Mouse (Mus musculus) left cerebral cortex, postnatal 14 days (tissue): Measurements from ENCODE around the gene Morf4l1. TPM values are rescaled to one million over a fixed set of nuclear protein-coding genes. Genes with fewer than 3 reads are reported as not detected.
"Not testable (repeated sequence)": the region's sequence is repeated elsewhere in the genome, so short reads cannot be mapped to it uniquely, and the experiment has no call there.

Experiments used
- DNase-seq, 2 experiments: peaks; one replicate each; pipeline ENCODE4 v3.0.0; 2021 to 2022; ENCODE audit warnings: low spot score in 2 of 2, mixed read lengths in 1 of 2
- intact Hi-C: fragments of 180-260 bp; cut with DNase I; formaldehyde crosslinking; loops from one replicate; pipeline ENCODE4 v1.15.1; 2025
- total RNA-seq, 2 experiments: library from RNA; stranded (reverse); gene quantifications; 2 replicates each; pipeline ENCODE4 v1.2.3; 2021

The Morf4l1 gene
- total RNA-seq, 2 experiments from 2014 or later = 376 to 382 TPM

- intact Hi-C loops = no loop called here
- no peak for DNase-seq
Observed at GRCm38 (mm10) chr9:90122246-90122740, 7.7 kb upstream of the Morf4l1 start.

DNA sequence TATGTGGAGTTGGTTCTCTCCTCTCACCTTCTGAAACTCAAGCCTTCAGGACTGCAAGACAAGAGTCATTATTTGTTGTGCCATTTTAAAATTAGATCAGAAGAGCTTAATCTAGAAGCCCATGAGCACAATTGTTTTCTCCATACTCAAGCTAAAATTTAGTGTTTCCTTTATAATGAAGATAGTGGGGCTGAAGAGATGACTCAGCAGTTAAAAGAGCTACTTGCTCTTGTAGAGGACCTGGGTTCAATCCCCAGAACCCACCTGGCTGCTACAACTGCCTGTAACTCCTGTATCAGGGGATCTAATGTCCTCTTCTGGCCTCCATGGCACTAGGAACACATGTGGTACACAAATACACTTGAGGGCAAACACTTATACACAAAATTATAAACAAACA, 2.7 kb upstream of the Morf4l1 start:
- intact Hi-C loops = no loop called here
- DNase-seq = no peak

DNA sequence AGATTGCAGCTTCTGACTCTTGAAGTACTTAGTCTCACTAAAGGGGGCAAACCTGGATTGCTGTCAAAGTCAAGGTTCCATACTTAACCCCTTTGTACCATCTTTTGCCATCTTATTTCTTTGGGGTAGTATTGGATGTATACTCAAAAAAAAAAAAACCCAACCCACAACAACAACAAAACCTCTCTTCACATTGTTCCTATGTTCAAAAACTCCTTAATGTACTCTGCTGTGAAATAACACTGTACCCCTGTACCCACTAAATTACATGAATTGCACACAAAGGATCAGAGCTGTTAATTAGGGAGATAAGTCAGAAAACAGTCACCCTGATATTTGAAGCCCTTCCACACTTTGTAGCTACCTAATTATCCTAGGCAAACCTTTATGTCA, 730 bp upstream of the Morf4l1 start:
- intact Hi-C loops = no loop called here
- DNase-seq = no peak

DNA sequence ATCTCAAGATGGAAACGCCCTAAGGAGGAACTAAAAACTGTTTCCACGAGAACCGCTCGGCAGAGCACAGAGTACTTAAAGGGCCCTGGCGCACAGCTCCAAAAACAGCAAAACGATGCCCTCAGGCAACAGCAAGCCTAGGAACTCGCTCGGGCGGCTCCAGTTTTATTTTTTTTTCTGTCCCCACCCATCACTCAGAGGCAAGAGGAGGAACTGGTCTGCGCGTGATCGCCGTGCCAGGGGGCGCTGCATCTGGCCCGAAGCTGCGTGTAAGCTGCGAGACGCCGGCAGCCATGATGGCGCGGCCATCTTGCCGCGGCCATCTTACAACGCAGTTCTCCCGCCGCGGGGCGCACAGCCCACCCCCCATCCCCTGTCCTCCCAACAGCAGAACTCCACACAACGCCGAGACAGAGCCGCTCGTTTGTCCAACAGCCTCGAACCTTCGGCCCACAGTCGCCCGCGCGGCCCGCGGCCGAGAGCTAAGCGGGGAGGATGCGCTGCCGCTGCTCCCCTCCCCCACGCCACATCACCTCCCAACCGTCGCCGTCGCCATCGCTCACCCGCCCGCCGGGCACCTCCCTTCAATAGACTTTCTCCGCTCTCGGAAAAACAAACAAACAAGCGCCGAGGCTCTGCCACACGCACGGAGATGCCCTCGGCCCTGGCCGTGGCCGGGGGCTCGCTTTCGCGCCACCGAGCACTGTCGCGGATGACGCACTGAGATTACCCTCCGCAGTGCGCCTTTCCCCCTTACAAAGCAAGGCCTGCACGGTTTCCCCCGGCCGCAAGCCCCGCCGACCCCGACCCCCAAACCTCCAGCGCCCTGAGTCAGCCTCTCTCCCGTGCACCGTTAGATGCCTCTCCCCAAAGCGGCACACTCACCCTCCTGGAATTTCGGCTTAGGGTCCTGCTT, 665 bp downstream of the Morf4l1 start:
- intact Hi-C loops = no loop called here
- peak; percentile 93 to 95 for DNase-seq

DNA sequence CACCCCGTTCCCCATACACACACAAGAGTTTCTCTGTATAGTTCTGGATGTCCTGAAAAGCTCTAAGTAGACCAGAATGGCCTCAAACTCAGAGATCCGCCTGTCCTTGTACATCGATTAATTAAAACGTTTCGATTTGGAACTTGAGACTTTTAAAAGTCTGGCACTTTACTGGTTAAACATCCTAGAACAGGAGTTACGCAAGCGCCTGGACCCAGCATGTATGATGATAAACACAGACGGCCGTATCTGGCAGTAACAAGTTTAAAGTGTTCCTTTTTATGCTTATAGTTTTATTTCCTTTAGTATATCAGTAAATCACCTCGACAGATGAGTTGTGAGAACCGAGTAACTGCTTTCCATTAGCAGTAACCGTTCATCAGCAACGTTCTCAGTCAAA, 1.4 kb downstream of the Morf4l1 start:
- no peak for DNase-seq
- intact Hi-C loops = no loop called here

DNA sequence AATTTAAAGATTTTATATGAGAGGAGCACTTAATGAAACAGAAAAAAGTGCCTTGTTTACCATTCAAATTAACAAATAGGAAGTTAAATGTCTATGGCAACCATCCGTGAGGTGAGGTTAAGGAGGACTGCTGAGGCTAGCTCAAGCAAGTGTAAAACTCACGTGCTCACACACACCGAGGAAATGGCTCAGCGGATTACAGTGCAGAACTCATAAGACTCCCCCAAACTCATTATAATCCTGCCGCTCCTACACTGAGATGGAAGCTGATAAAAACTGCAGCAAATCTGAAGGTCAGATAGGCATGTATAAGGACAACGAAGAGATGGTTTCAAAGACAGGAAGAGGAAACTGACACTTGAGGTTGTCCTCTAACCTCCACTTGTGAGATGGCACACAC, 5.2 kb downstream of the Morf4l1 start:
- intact Hi-C loops = no loop called here
- DNase-seq = no peak

DNA sequence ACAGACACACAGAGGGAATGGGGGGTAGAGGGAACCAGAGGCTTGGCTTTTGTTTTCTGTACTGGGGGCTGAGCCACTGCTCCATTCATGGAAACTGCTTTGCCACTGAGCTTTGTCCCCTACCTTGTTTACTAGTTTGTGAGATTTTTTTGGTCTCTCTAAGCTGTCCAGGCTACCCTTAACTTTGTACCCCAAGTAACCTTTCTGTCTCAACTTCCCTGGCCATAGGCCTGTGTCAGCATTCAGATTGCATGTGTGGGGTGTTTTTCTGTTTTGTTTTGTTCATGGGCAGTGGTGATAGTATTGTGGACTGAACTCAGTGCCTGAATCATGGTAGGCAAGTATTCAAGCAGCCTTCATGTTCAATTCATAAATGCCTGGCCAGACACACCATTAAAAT, 6.3 kb downstream of the Morf4l1 start:
- DNase-seq = no peak
- intact Hi-C loops = no loop called here

DNA sequence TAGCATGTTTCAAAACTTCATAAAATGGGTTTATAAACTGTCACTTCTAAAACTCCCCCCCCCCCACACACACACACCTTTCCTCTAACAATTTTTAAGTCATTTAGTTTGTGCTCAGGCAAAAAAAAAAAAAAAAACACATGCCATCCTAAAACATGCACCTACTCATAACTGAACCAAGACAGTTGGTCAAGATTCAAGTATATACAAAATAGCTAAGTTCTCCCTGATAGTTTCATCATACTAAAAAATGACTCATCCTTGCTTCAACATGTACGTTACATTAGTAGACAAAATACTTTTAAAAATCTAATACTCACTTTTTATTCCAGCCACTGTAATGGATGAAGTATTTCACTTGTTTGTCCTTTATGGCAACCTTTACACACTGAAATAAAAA, 7.7 kb downstream of the Morf4l1 start:
- DNase-seq = no peak
- intact Hi-C loops = no loop called here

DNA sequence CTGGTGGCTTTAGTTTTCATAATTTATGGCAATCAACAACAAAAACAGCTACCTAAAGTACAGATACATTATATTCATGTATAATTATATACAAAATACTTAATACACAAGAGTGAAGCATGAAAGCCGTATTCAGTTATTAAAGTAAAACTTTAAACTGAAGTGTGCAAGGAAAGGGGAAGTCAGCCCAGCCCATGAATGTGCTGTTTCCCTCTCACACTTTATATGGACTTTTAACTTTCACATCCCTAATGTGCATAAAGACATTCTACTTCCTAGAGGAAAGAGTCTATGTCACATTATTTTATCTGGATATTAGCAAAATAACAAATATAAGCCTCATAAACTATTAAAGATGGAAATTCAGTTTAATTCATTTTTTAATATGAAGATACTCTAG, 9.1 kb downstream of the Morf4l1 start:
- intact Hi-C loops = no loop called here
- DNase-seq = no peak

DNA sequence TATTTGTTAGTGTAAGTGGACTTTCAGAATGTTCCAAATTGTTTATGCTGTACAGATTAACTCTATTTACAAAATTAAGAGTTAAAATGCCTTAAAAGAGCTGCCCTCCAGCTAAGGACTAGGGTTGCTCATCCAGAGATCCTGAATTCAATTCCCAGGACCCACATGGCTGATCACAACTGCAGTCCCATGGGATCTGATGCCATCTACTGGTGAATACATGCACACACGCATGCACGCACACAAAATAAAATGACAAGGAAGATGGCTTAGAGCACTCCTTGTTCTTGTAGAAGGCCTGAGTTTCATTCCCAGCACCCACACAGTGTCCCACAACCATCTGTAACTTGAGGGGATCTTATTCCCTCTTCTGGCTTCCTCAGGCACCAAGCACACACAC, 13.8 kb downstream of the Morf4l1 start:
- no peak for DNase-seq
- intact Hi-C loops = no loop called here

DNA sequence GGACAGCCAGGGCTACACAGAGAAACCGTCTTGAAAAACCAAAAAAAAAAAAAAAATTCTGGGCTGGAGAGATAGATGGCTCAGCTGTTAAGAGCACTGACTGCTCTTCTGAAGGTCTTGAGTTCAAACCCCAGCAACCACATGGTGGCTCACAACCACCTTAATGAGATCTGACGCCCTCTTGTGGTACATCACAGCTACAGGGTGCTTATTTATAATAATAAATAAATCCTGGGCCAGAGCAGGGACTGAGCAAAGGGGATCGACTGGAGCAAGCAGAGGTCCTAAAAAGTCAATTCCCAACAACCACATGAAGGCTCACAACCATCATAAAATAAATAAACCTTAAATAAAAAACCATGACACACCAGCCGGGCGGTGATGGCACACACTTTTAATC, 15.6 kb downstream of the Morf4l1 start:
- intact Hi-C loops = no loop called here
- no peak for DNase-seq

GRCm38 (mm10) chr9:90089339-90090104, 25.1 kb downstream of the Morf4l1 start:
- DNase-seq = no peak
- intact Hi-C loops = no loop called here

- intact Hi-C loops = no loop called here
- no peak for DNase-seq
Observed at GRCm38 (mm10) chr9:90087906-90088485, 26.6 kb downstream of the Morf4l1 start.

- intact Hi-C loops = no loop called here
- no peak for DNase-seq
Observed at GRCm38 (mm10) chr9:90084766-90085468, 29.7 kb downstream of the Morf4l1 start.

- DNase-seq = no peak
- intact Hi-C loops = no loop called here
Observed at GRCm38 (mm10) chr9:90084152-90084551, 30.4 kb downstream of the Morf4l1 start.

DNA sequence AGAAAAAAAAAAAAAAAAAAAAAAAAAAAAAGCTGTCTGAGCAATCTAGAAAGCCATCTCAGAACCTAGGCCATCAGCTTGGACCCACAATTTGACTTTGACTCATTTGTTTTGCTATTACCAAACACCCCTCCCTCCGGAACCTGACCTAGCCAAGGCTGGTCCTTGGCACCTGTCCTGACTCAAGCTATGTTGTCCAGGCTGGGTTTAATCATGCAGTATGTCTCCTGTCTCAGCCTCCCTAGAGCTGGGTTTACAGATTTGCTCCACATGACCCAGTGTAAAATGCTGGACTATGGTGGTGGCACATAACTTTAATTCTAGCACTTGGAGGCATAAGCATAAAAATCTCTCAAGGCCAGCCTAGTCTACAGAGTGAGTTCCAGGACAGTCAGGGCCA, 31.6 kb downstream of the Morf4l1 start:
- DNase-seq = no peak
- intact Hi-C loops = no loop called here

DNA sequence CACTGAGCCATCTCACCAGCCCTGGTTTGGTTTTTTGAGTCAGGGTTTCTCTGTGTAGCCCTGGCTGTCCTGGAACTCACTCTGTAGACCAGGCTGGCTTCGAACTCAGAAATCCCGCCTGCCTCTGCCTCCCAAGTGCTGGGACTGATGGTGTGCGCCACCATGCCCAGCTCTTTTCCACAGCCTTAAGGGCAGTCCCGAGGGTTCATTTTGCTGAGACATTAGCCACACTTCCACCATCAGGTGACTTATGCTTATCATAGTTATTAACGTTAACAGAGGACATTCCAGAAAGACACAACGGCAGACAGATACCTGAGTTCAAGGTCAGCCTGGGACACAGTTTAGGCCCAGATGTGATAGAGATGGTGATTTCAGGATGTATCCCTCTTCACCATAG, 32.6 kb downstream of the Morf4l1 start:
- DNase-seq, intact Hi-C loops: not testable (repeated sequence)

GRCm38 (mm10) chr9:90076849-90077461, 37.6 kb downstream of the Morf4l1 start:
- DNase-seq = peak; percentile 43 to 62
- intact Hi-C loops = loop anchor here (2.0 to 10.0 kb wide), 2 partner anchors 102 to 250 kb away; no protein-coding TSS in a partner anchor

DNA sequence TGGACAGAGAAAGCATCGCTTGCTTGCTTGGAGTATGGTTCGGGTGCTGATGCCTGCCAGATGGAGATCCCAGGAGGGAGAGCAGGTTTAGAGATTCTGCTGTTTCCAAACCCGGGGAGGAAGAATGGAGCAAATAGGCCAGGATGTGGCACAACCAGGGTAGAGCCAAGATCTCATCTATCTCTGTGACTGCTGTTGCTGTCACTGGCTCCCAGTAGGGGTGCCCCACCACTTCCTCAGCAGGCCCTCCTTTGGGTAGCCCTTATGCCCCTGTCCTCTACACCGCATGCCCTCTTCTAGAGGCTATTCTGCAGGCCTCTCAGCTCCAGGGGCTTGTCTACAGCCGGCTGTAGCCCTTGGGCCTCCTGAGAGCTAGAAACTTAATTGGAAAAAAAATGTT, 38.4 kb downstream of the Morf4l1 start:
- no peak for DNase-seq

More for the DNA sequence above, 38.4 kb downstream of the Morf4l1 start:
- intact Hi-C loops = loop anchor here (2.0 to 10.0 kb wide), 2 partner anchors 101 to 249 kb away; no protein-coding TSS in a partner anchor
